Mouse (Mus musculus) liver, adult 2 months (tissue): ENCODE measurements at regions not wholly inside any gene's neighbourhood (a gene's known extent, or its start where the extent isn't known, plus 50 kb on each side); places are given as distances from the start of the nearest gene placed in this dataset.
A peak's percentile ranks its signal among the peaks of the same experiment; 100 is the strongest.

Experiments
- DNase-seq: peaks from one replicate; pipeline ENCODE4 v3.0.0-alpha.2; 2011; ENCODE audit warnings: low read depth, low spot score; ENCODE audit errors: extremely low read depth
- H3K27ac ChIP-seq: fragments of 200-500 bp; replicated peaks from 2 replicates; pipeline ENCODE4 v1.5.1; 2012; ENCODE audit warnings: low read depth, mild to moderate bottlenecking, control low read depth, inconsistent platforms, low read length; ENCODE audit not compliant: insufficient read depth
- H3K27me3 ChIP-seq: fragments of 200-500 bp; 2 replicates; pipeline ENCODE4 v1.6.1; 2012; ENCODE audit warnings: mild to moderate bottlenecking, moderate library complexity, low read length, inconsistent platforms; ENCODE audit not compliant: control insufficient read depth, insufficient read depth
- H3K36me3 ChIP-seq: fragments of 200-500 bp; 2 replicates; pipeline ENCODE4 v1.6.1; 2012; ENCODE audit warnings: low read length, inconsistent platforms; ENCODE audit not compliant: control insufficient read depth, insufficient read depth
- H3K4me1 ChIP-seq: fragments of 200-500 bp; 2 replicates; pipeline ENCODE4 v1.6.1; 2011; ENCODE audit warnings: low read length; ENCODE audit not compliant: control insufficient read depth, insufficient read depth
- H3K4me3 ChIP-seq: fragments of 200-500 bp; 2 replicates; pipeline ENCODE4 v1.5.1; 2011; ENCODE audit warnings: low read depth, mild to moderate bottlenecking, control low read depth, low read length, moderate library complexity; ENCODE audit not compliant: insufficient read depth
- H3K79me2 ChIP-seq: fragments of 200-500 bp; 2 replicates; pipeline ENCODE4 v1.6.1; 2012; ENCODE audit warnings: inconsistent platforms, mild to moderate bottlenecking, low read length, moderate library complexity; ENCODE audit not compliant: control insufficient read depth, insufficient read depth
- H3K9ac ChIP-seq: fragments of 200-500 bp; 2 replicates; pipeline ENCODE4 v1.6.1; 2012; ENCODE audit warnings: low read depth, mild to moderate bottlenecking, control low read depth, inconsistent platforms, low read length
- CTCF ChIP-seq: fragments of 200-500 bp; IDR thresholded peaks from 2 replicates; pipeline ENCODE4 v1.5.1; 2011; ENCODE audit warnings: low read depth, low read length, control low read depth
- POLR2A ChIP-seq: fragments of 200-500 bp; IDR thresholded peaks from 2 replicates; pipeline ENCODE4 v1.6.1; 2011; ENCODE audit warnings: low read length, control low read depth; ENCODE audit not compliant: insufficient read depth; ENCODE audit errors: extremely low read depth
- WGBS: fragments of 180-500 bp; shearing (Covaris S2); methylation state at CpG from one replicate; pipeline ENCODE4 v1.1.7; 2018; 5-methylcytosine and 5-hydroxymethylcytosine counted together

- WGBS: 52% methylated on average over 3 of the region's 3 CpGs
- H3K79me2 ChIP-seq: no peaks in the 10 kb centered on the region
- H3K27ac ChIP-seq: no peak overlapping the region
- H3K4me3 ChIP-seq: no peak overlapping the region
- H3K4me1 ChIP-seq: peaks cover 7% of the 10 kb centered on the region
- TF ChIP-seq POLR2A (no peak), CTCF (no peak)
- no peak overlapping the region for H3K9ac ChIP-seq
- peak; percentile 70 for DNase-seq
- H3K36me3 ChIP-seq: no peaks in the 10 kb centered on the region
- H3K27me3 ChIP-seq: no peaks in the 10 kb centered on the region
Observed at GRCm38 (mm10) chr16:24183216-24183615, 194.6 kb upstream of the Bcl6 start.

- TF ChIP-seq POLR2A: no peak
- TF ChIP-seq CTCF: no peak
- Histone ChIP-seq H3K4me3 (no peak overlapping the region), H3K9ac (no peak overlapping the region), H3K36me3 (no peaks in the 10 kb centered on the region), H3K27me3 (no peaks in the 10 kb centered on the region), H3K27ac (no peak overlapping the region), H3K79me2 (no peaks in the 10 kb centered on the region), H3K4me1 (peaks cover 7% of the 10 kb centered on the region)
- WGBS: 95% methylated on average over 3 of the region's 3 CpGs
- no peak for DNase-seq
Observed at GRCm38 (mm10) chr16:24181388-24181787, 192.7 kb upstream of the Bcl6 start.

- Histone ChIP-seq H3K4me3 (no peak overlapping the region), H3K4me1 (peaks cover 7% of the 10 kb centered on the region), H3K9ac (no peak overlapping the region), H3K27ac (no peak overlapping the region), H3K36me3 (no peaks in the 10 kb centered on the region), H3K27me3 (no peaks in the 10 kb centered on the region), H3K79me2 (no peaks in the 10 kb centered on the region)
- WGBS: 42% methylated on average over 5 of the region's 5 CpGs
- TF ChIP-seq POLR2A (no peak), CTCF (no peak)
- DNase-seq: peak; percentile 27
Observed at GRCm38 (mm10) chr16:24180666-24181065, 192.0 kb upstream of the Bcl6 start.

DNA sequence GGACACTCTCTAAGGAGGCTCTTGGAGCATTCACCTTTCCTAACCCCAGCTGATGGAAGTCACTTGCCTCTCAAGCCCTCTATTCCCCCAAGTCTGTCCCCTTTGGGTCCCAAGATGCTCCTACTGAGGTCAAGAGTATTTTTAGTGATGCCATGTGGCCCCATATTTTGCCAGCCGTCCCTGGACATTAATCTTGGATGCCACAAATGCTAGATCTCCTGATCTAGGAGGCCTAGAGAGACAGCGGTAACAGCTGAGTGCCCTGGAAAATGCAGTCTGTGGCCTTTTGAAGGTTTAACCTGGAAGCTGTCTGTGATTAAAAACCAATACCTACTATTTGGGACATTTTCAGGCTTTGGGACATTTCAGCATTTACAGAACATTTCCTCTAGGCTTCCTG lies 188.9 kb upstream of the Bcl6 start:
- Histone ChIP-seq H3K27ac (no peak overlapping the region), H3K27me3 (no peaks in the 10 kb centered on the region), H3K79me2 (no peaks in the 10 kb centered on the region), H3K36me3 (no peaks in the 10 kb centered on the region), H3K4me1 (peaks cover 3% of the 10 kb centered on the region; the same call in 1 of the 2 replicates), H3K9ac (no peak overlapping the region), H3K4me3 (no peak overlapping the region)
- no peak for DNase-seq
- WGBS: 94% methylated on average over 2 of the region's 2 CpGs
- TF ChIP-seq CTCF: no peak
- TF ChIP-seq POLR2A: no peak

DNA sequence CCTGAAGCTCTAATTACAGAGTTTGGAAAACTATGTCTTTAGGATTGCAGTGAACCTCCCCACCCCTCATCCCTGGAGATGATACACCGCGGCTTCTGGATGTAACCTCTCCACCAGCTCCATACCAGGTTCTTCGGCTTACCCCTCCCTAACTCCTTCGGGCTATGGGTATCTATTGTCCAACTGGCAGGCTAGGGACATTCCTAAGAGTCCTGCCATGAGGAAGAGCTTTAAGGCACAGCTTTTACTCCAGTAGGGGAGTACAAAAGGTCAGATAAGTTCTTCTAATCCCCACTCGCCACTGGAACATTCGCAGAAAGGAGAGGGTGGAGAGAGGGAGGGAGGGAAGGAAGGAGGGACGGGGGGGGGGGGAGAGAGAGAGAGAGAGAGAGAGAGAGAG lies 188.5 kb upstream of the Bcl6 start:
- Histone ChIP-seq H3K79me2 (no peaks in the 10 kb centered on the region), H3K36me3 (no peaks in the 10 kb centered on the region), H3K27me3 (no peaks in the 10 kb centered on the region), H3K27ac (no peak overlapping the region), H3K9ac (no peak overlapping the region), H3K4me3 (no peak overlapping the region), H3K4me1 (peaks cover 3% of the 10 kb centered on the region; the same call in 1 of the 2 replicates)
- 95% methylated on average over 7 of the region's 7 CpGs for WGBS
- TF ChIP-seq CTCF: no peak
- no peak for TF ChIP-seq POLR2A
- no peak for DNase-seq

DNA sequence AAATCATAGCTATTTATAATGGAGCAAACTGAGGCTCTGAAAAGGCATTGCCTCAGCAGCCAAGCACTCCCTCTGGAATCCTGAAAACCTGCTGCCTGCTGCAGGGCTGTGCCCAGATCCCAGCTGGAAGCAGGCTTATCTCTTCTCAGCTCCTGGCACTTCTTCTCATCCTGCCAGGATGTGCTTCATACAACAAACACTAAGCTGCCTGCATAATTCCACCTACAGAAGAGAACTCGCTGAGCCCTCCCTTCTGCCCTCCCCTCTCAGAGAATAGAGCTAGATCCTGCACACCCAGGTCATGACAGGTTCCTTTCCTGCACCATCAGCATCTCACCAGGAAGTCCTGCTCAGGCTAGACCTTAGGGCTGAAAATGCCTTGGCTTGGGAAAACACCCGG lies 187.4 kb upstream of the Bcl6 start:
- H3K4me3 ChIP-seq: no peak overlapping the region
- no peaks in the 10 kb centered on the region for H3K27me3 ChIP-seq
- H3K36me3 ChIP-seq: no peaks in the 10 kb centered on the region
- no peaks in the 10 kb centered on the region for H3K79me2 ChIP-seq
- no peak for TF ChIP-seq POLR2A
- peaks cover 3% of the 10 kb centered on the region; the same call in 1 of the 2 replicates for H3K4me1 ChIP-seq
- no peak for DNase-seq
- 53% methylated on average over 2 of the region's 2 CpGs for WGBS
- no peak overlapping the region for H3K27ac ChIP-seq
- no peak overlapping the region for H3K9ac ChIP-seq
